Mouse (Mus musculus): ENCODE data around the gene Mmp19. TPM values are rescaled to one million over a fixed set of nuclear protein-coding genes. Genes with fewer than 3 reads are reported as not detected.
A peak's percentile ranks its signal among the peaks of the same experiment; 100 is the strongest.

Gene Mmp19
- total and polyA plus RNA-seq, 3 experiments = 2.8 to 4.4 (median 3.1) TPM

- Histone ChIP-seq H3K27me3 (ENCODE audit: control insufficient read depth, insufficient read depth, low read length) (no peaks in the 10 kb centered on the region), H3K79me2 (replicated peaks; ENCODE audit: control insufficient read depth, insufficient read depth, low read length) (no peaks in the 10 kb centered on the region), H3K36me3 (ENCODE audit: control insufficient read depth, insufficient read depth, low read length) (peaks cover 5% of the 10 kb centered on the region), H3K9ac (ENCODE audit: low read depth, low read length) (no peak overlapping the region), H3K4me3 (no peak overlapping the region), H3K4me1 (ENCODE audit: control insufficient read depth, insufficient read depth, low read length) (peaks cover 6% of the 10 kb centered on the region), H3K27ac (no peak overlapping the region)
- no peak for DNase-seq
- WGBS = 88% methylated on average over 16 of the region's 16 CpGs
- no peak for TF ChIP-seq EP300 (IDR thresholded peaks at IDR 0.05; ENCODE audit: insufficient read depth, low read depth, low read length)
- TF ChIP-seq CTCF (IDR thresholded peaks at IDR 0.05) = 0 out of 2 replicates have a peak, but pooled peaks have one; percentile 1
- intact Hi-C loops (cut with DNase I) = loop anchor here (2.0 to 10.0 kb wide), 2 partner anchors 21 to 257 kb away; partner anchors contain the start of genes Rpl41 and Zc3h10
Measured at GRCm38 (mm10) chr10:128801981-128802495, 11.3 kb downstream of the Mmp19 start.

GRCm38 (mm10) chr10:128802956-128803355, 12.2 kb downstream of the Mmp19 start:
- peak overlapping the region; percentile 91 for H3K27ac ChIP-seq
- no peaks in the 10 kb centered on the region for H3K27me3 ChIP-seq (ENCODE audit: control insufficient read depth, insufficient read depth, low read length)
- peaks cover 15% of the 10 kb centered on the region for H3K36me3 ChIP-seq (ENCODE audit: control insufficient read depth, insufficient read depth, low read length)
- H3K79me2 ChIP-seq (replicated peaks; ENCODE audit: control insufficient read depth, insufficient read depth, low read length) = no peaks in the 10 kb centered on the region
- no peak overlapping the region for H3K9ac ChIP-seq (ENCODE audit: low read depth, low read length)
- H3K4me3 ChIP-seq = peak overlapping the region; percentile 82
- 55% methylated on average over 4 of the region's 4 CpGs for WGBS
- TF ChIP-seq EP300 (IDR thresholded peaks at IDR 0.05; ENCODE audit: insufficient read depth, low read depth, low read length) (no peak), CTCF (IDR thresholded peaks at IDR 0.05) (no peak)
- intact Hi-C loops (cut with DNase I) = loop anchor here (2.0 to 10.0 kb wide), 2 partner anchors 22 to 258 kb away; partner anchors contain the start of genes Rpl41 and Zc3h10
- H3K4me1 ChIP-seq (ENCODE audit: control insufficient read depth, insufficient read depth, low read length) = peaks cover 11% of the 10 kb centered on the region
- no peak for DNase-seq

- H3K79me2 ChIP-seq (replicated peaks; ENCODE audit: control insufficient read depth, insufficient read depth, low read length) = peaks cover under 1% of the 10 kb centered on the region
- H3K9ac ChIP-seq (ENCODE audit: low read depth, low read length) = peak overlapping the region; percentile 80
- intact Hi-C loops (cut with DNase I) = loop anchor here (2.0 to 10.0 kb wide), 2 partner anchors 23 to 259 kb away; partner anchors contain the start of genes Rpl41 and Zc3h10
- H3K27me3 ChIP-seq (ENCODE audit: control insufficient read depth, insufficient read depth, low read length) = no peaks in the 10 kb centered on the region
- H3K4me3 ChIP-seq = peak overlapping the region; percentile 82
- H3K27ac ChIP-seq = peak overlapping the region; percentile 91
- peaks cover 11% of the 10 kb centered on the region for H3K4me1 ChIP-seq (ENCODE audit: control insufficient read depth, insufficient read depth, low read length)
- H3K36me3 ChIP-seq (ENCODE audit: control insufficient read depth, insufficient read depth, low read length) = peaks cover 15% of the 10 kb centered on the region
- TF ChIP-seq POLR2A (IDR thresholded peaks at IDR 0.05; ENCODE audit: insufficient read depth, low read depth, low read length) (no peak), CTCF (IDR thresholded peaks at IDR 0.05) (no peak), EP300 (IDR thresholded peaks at IDR 0.05; ENCODE audit: insufficient read depth, low read depth, low read length) (no peak)
- DNase-seq = no peak
- 7% methylated on average over 6 of the region's 6 CpGs for WGBS
Measured at GRCm38 (mm10) chr10:128803361-128803760, 12.7 kb downstream of the Mmp19 start.

- peak; percentile 75 to 78 for DNase-seq
- Histone ChIP-seq H3K79me2 (replicated peaks; ENCODE audit: control insufficient read depth, insufficient read depth, low read length) (peaks cover 4% of the 10 kb centered on the region), H3K27me3 (ENCODE audit: control insufficient read depth, insufficient read depth, low read length) (no peaks in the 10 kb centered on the region), H3K36me3 (ENCODE audit: control insufficient read depth, insufficient read depth, low read length) (peaks cover 19% of the 10 kb centered on the region), H3K4me3 (peak within 1 kb of the TSS; percentile 82), H3K4me1 (ENCODE audit: control insufficient read depth, insufficient read depth, low read length) (peaks cover 12% of the 10 kb centered on the region), H3K9ac (ENCODE audit: low read depth, low read length) (peak within 1 kb of the TSS; percentile 88), H3K27ac (peak within 1 kb of the TSS; percentile 91)
- intact Hi-C loops (cut with DNase I) = loop anchor here (2.0 to 10.0 kb wide), 2 partner anchors 23 to 259 kb away; partner anchors contain the start of genes Rpl41 and Zc3h10
- WGBS = under 1% methylated on average over 14 of the region's 14 CpGs
- TF ChIP-seq POLR2A (IDR thresholded peaks at IDR 0.05; ENCODE audit: insufficient read depth, low read depth, low read length) (no peak), EP300 (IDR thresholded peaks at IDR 0.05; ENCODE audit: insufficient read depth, low read depth, low read length) (no peak), CTCF (IDR thresholded peaks at IDR 0.05) (peak; percentile 5; the same call in 1 of the 2 replicates)
Measured at GRCm38 (mm10) chr10:128803771-128804270, 13.1 kb downstream of the Mmp19 start, which contains the start of gene Dnajc14. Gene Dnajc14 (plus strand): TSS chr10:128804062.

- Histone ChIP-seq H3K9ac (ENCODE audit: low read depth, low read length) (peak within 1 kb of the TSS; percentile 88), H3K4me3 (peak within 1 kb of the TSS; percentile 82), H3K27me3 (ENCODE audit: control insufficient read depth, insufficient read depth, low read length) (no peaks in the 10 kb centered on the region), H3K36me3 (ENCODE audit: control insufficient read depth, insufficient read depth, low read length) (peaks cover 23% of the 10 kb centered on the region), H3K79me2 (replicated peaks; ENCODE audit: control insufficient read depth, insufficient read depth, low read length) (peaks cover 5% of the 10 kb centered on the region), H3K4me1 (ENCODE audit: control insufficient read depth, insufficient read depth, low read length) (peaks cover 15% of the 10 kb centered on the region), H3K27ac (peak within 1 kb of the TSS; percentile 91)
- peak; percentile 78 to 80 for DNase-seq
- WGBS = under 1% methylated on average over 27 of the region's 28 CpGs
- intact Hi-C loops (cut with DNase I) = loop anchor here (1.0 to 10.0 kb wide), 3 partner anchors 32 to 260 kb away; partner anchors contain the start of genes Rpl41 and Zc3h10
- peak; percentile 58 for TF ChIP-seq POLR2A (IDR thresholded peaks at IDR 0.05; ENCODE audit: insufficient read depth, low read depth, low read length)
- TF ChIP-seq CTCF (IDR thresholded peaks at IDR 0.05) = no peak
- 0 out of 2 replicates have a peak, but pooled peaks have one; percentile 15 for TF ChIP-seq EP300 (IDR thresholded peaks at IDR 0.05; ENCODE audit: insufficient read depth, low read depth, low read length)
Measured at GRCm38 (mm10) chr10:128804271-128805091, 13.8 kb downstream of the Mmp19 start, which contains the start of gene Tmem198b. Gene Tmem198b (minus strand): TSS chr10:128804370.

Measured in heart, adult 2 months (tissue).